Mouse (Mus musculus) lung, embryonic 14.5 days (tissue): ENCODE measurements around the gene Selenom. TPM values are rescaled to one million over a fixed set of nuclear protein-coding genes. Genes with fewer than 3 reads are reported as not detected.

Experiments used
- ATAC-seq: fragments of 200-750 bp; cut with Nextera tagmentation; 2 replicates; pipeline ENCODE4 v1.8.0; 2017; ENCODE audit warnings: mild to moderate bottlenecking, moderate TSS enrichment, moderate library complexity; ENCODE audit not compliant: insufficient read depth
- DNase-seq: peaks from one replicate; pipeline ENCODE4 v3.0.0-alpha.2; 2015
- H3K27ac ChIP-seq: fragments of 300-500 bp; sonication (generic); 2 replicates; pipeline ENCODE4 v1.5.1; 2014; ENCODE audit warnings: low read depth, mild to moderate bottlenecking, moderate library complexity
- H3K27me3 ChIP-seq: fragments of 300-500 bp; sonication (generic); 2 replicates; pipeline ENCODE4 v1.6.1; 2014; ENCODE audit warnings: low read length, control low read depth; ENCODE audit not compliant: insufficient read depth
- H3K36me3 ChIP-seq: fragments of 300-500 bp; sonication (generic); 2 replicates; pipeline ENCODE4 v1.6.1; 2014; ENCODE audit warnings: control low read depth; ENCODE audit not compliant: insufficient read depth
- H3K4me1 ChIP-seq: fragments of 300-500 bp; sonication (generic); 2 replicates; pipeline ENCODE4 v1.6.1; 2014; ENCODE audit warnings: antibody characterized with exemption, control low read depth; ENCODE audit not compliant: insufficient read depth
- H3K4me2 ChIP-seq: fragments of 300-500 bp; sonication (generic); 2 replicates; pipeline ENCODE4 v1.6.1; 2014; ENCODE audit warnings: mild to moderate bottlenecking
- H3K4me3 ChIP-seq: fragments of 300-500 bp; sonication (generic); 2 replicates; pipeline ENCODE4 v1.5.1; 2014; ENCODE audit warnings: low read depth, low read length
- H3K9ac ChIP-seq: fragments of 300-500 bp; sonication (generic); 2 replicates; pipeline ENCODE4 v1.6.1; 2014
- H3K9me3 ChIP-seq: fragments of 300-500 bp; sonication (generic); 2 replicates; pipeline ENCODE4 v1.6.1; 2016; ENCODE audit warnings: low read depth, low read length, control low read depth
- CTCF ChIP-seq: IDR thresholded peaks from 2 replicates; pipeline ENCODE4 v1.5.1; 2016; ENCODE audit warnings: antibody characterized with exemption, low read depth
- WGBS: fragments of 180-500 bp; shearing (Covaris S2); extraction: QIAGEN DNeasy Blood & Tissue Kit; methylation state at CpG from one replicate; pipeline ENCODE4 v1.1.7; 2014; 5-methylcytosine and 5-hydroxymethylcytosine counted together
- polyA plus RNA-seq: library from polyadenylated mRNA; unstranded; fragments of >200 nt; fragmentation: Nextera tagmentation; extraction: Ambion mirVana; gene quantifications from 2 replicates; pipeline ENCODE4 v1.2.1, GENCODE M21; 2014

Selenom gene
- polyA plus RNA-seq, 1 experiment from 2014 or later: 100 TPM

- no peak for ATAC-seq
- H3K27me3 ChIP-seq: no peaks in the 10 kb centered on the region
- no peaks in the 10 kb centered on the region for H3K36me3 ChIP-seq
- H3K27ac ChIP-seq: peak overlapping the region; percentile 3; the same call in 1 of the 2 replicates
- no peak overlapping the region for H3K9ac ChIP-seq
- DNase-seq: peak; percentile 23
- no peak overlapping the region for H3K4me2 ChIP-seq
- peaks cover 4% of the 10 kb centered on the region; the same call in 1 of the 2 replicates for H3K9me3 ChIP-seq
- no peak for TF ChIP-seq CTCF
- peaks cover 4% of the 10 kb centered on the region for H3K4me1 ChIP-seq
- WGBS: 9% methylated on average over 9 of the region's 9 CpGs
- H3K4me3 ChIP-seq: no peak overlapping the region
These were observed 31.2 kb downstream of the Selenom start for GRCm38 (mm10) chr11:3545531-3546241.

GRCm38 (mm10) chr11:3546242-3546562, 31.7 kb downstream of the Selenom start:
- H3K4me1 ChIP-seq: peaks cover 4% of the 10 kb centered on the region
- H3K4me2 ChIP-seq: no peak overlapping the region
- no peak for TF ChIP-seq CTCF
- no peaks in the 10 kb centered on the region for H3K27me3 ChIP-seq
- no peaks in the 10 kb centered on the region for H3K36me3 ChIP-seq
- DNase-seq (no peak), ATAC-seq (no peak)
- H3K9ac ChIP-seq: no peak overlapping the region
- H3K9me3 ChIP-seq: peaks cover 4% of the 10 kb centered on the region; the same call in 1 of the 2 replicates
- 11% methylated on average over 1 of the region's 1 CpGs for WGBS
- peak overlapping the region; percentile 3; the same call in 1 of the 2 replicates for H3K27ac ChIP-seq
- H3K4me3 ChIP-seq: no peak overlapping the region

- no peaks in the 10 kb centered on the region for H3K27me3 ChIP-seq
- ATAC-seq: no peak
- 88% methylated on average over 2 of the region's 2 CpGs for WGBS
- H3K4me3 ChIP-seq: no peak overlapping the region
- H3K9ac ChIP-seq: no peak overlapping the region
- no peak for TF ChIP-seq CTCF
- H3K36me3 ChIP-seq: no peaks in the 10 kb centered on the region
- peaks cover 4% of the 10 kb centered on the region; the same call in 1 of the 2 replicates for H3K9me3 ChIP-seq
- DNase-seq: no peak
- no peak overlapping the region for H3K4me2 ChIP-seq
- peaks cover 4% of the 10 kb centered on the region for H3K4me1 ChIP-seq
- no peak overlapping the region for H3K27ac ChIP-seq
These were observed 32.6 kb downstream of the Selenom start for GRCm38 (mm10) chr11:3547047-3547446.

GRCm38 (mm10) chr11:3547969-3548368, 33.5 kb downstream of the Selenom start:
- TF ChIP-seq CTCF: no peak
- 32% methylated on average over 6 of the region's 6 CpGs for WGBS
- no peak overlapping the region for H3K4me3 ChIP-seq

GRCm38 (mm10) chr11:3548564-3549295, 34.2 kb downstream of the Selenom start:
- TF ChIP-seq CTCF: no peak
- H3K4me3 ChIP-seq: no peak overlapping the region
- peaks cover 4% of the 10 kb centered on the region; the same call in 1 of the 2 replicates for H3K9me3 ChIP-seq
- H3K9ac ChIP-seq: no peak overlapping the region
- no peaks in the 10 kb centered on the region for H3K27me3 ChIP-seq
- H3K36me3 ChIP-seq: no peaks in the 10 kb centered on the region
- H3K4me1 ChIP-seq: peaks cover 4% of the 10 kb centered on the region
- ATAC-seq: no peak
- no peak for DNase-seq
- no peak overlapping the region for H3K27ac ChIP-seq
- WGBS: 65% methylated on average over 3 of the region's 3 CpGs
- no peak overlapping the region for H3K4me2 ChIP-seq

More at GRCm38 (mm10) chr11:3547969-3548368, 33.5 kb downstream of the Selenom start:
- no peak overlapping the region for H3K27ac ChIP-seq
- no peaks in the 10 kb centered on the region for H3K36me3 ChIP-seq
- no peaks in the 10 kb centered on the region for H3K27me3 ChIP-seq
- H3K9me3 ChIP-seq: peaks cover 4% of the 10 kb centered on the region; the same call in 1 of the 2 replicates
- ATAC-seq (peak; percentile 60; the same call in 1 of the 2 replicates), DNase-seq (peak; percentile 81)
- peaks cover 4% of the 10 kb centered on the region for H3K4me1 ChIP-seq
- no peak overlapping the region for H3K9ac ChIP-seq
- no peak overlapping the region for H3K4me2 ChIP-seq

- Histone ChIP-seq H3K27me3 (no peaks in the 10 kb centered on the region), H3K27ac (no peak overlapping the region), H3K4me3 (no peak overlapping the region), H3K4me1 (peaks cover 4% of the 10 kb centered on the region), H3K4me2 (no peak overlapping the region), H3K9ac (no peak overlapping the region), H3K9me3 (no peaks in the 10 kb centered on the region), H3K36me3 (no peaks in the 10 kb centered on the region)
- peak; percentile 21 for DNase-seq
- ATAC-seq: no peak
- 61% methylated on average over 5 of the region's 5 CpGs for WGBS
- TF ChIP-seq CTCF: no peak
These were observed 35.3 kb downstream of the Selenom start for GRCm38 (mm10) chr11:3549791-3550190.

- Histone ChIP-seq H3K36me3 (no peaks in the 10 kb centered on the region), H3K9me3 (no peaks in the 10 kb centered on the region), H3K9ac (no peak overlapping the region), H3K4me3 (no peak overlapping the region), H3K27ac (no peak overlapping the region), H3K4me2 (no peak overlapping the region), H3K27me3 (no peaks in the 10 kb centered on the region), H3K4me1 (no peaks in the 10 kb centered on the region)
- no peak for TF ChIP-seq CTCF
- ATAC-seq (no peak), DNase-seq (no peak)
- WGBS: 76% methylated on average over 4 of the region's 4 CpGs
These were observed 40.5 kb downstream of the Selenom start for GRCm38 (mm10) chr11:3554976-3555375.
